Mouse (Mus musculus) kidney, postnatal 4 days (tissue): ENCODE data around the gene Lrrc75a.

Source experiments
- DNase-seq, 2 experiments: peaks; one replicate each; pipeline ENCODE4 v3.0.0; 2021; ENCODE audit warnings: mixed read lengths in 2 of 2

Gene Lrrc75a

GRCm38 (mm10) chr11:62614876-62615410 lies 33.4 kb downstream of the Lrrc75a start:
- no peak for DNase-seq

GRCm38 (mm10) chr11:62613657-62614365 lies 34.5 kb downstream of the Lrrc75a start:
- DNase-seq = peak; percentile 96 to 97

GRCm38 (mm10) chr11:62612604-62613003 lies 35.7 kb downstream of the Lrrc75a start:
- DNase-seq = no peak

GRCm38 (mm10) chr11:62610304-62610703 lies 38.0 kb downstream of the Lrrc75a start:
- no peak for DNase-seq

GRCm38 (mm10) chr11:62608826-62609675 lies 39.3 kb downstream of the Lrrc75a start:
- DNase-seq = no peak

GRCm38 (mm10) chr11:62607952-62608201 lies 40.4 kb downstream of the Lrrc75a start:
- DNase-seq = no peak

- DNase-seq = no peak
Measured at GRCm38 (mm10) chr11:62607170-62607951, 41.0 kb downstream of the Lrrc75a start.

GRCm38 (mm10) chr11:62606299-62607169 lies 41.8 kb downstream of the Lrrc75a start:
- DNase-seq = no peak

- no peak for DNase-seq
Measured at GRCm38 (mm10) chr11:62605619-62606298, 42.6 kb downstream of the Lrrc75a start.

- DNase-seq = no peak
Measured at GRCm38 (mm10) chr11:62604886-62605618, 43.3 kb downstream of the Lrrc75a start.

- DNase-seq = no peak
Measured at GRCm38 (mm10) chr11:62604123-62604706, 44.1 kb downstream of the Lrrc75a start.

GRCm38 (mm10) chr11:62603312-62604056 lies 44.8 kb downstream of the Lrrc75a start:
- DNase-seq = peak in 1 of 2 experiments; percentile 48

GRCm38 (mm10) chr11:62602619-62603311 lies 45.6 kb downstream of the Lrrc75a start:
- DNase-seq = peak; percentile 95 to 98

- DNase-seq = no peak
Measured at GRCm38 (mm10) chr11:62601732-62602618, 46.3 kb downstream of the Lrrc75a start.

GRCm38 (mm10) chr11:62598571-62598970 lies 49.8 kb downstream of the Lrrc75a start:
- no peak for DNase-seq

- no peak for DNase-seq
Measured at GRCm38 (mm10) chr11:62591904-62592575, 56.3 kb downstream of the Lrrc75a start.

GRCm38 (mm10) chr11:62591026-62591425 lies 57.3 kb downstream of the Lrrc75a start:
- no peak for DNase-seq
